Mouse (Mus musculus) kidney, embryonic 15.5 days (tissue): Measurements from ENCODE around the gene Abr. TPM values are rescaled to one million over a fixed set of nuclear protein-coding genes. Genes with fewer than 3 reads are reported as not detected.

ENCODE experiments used
- ATAC-seq: fragments of 200-750 bp; cut with Nextera tagmentation; replicated peaks from 2 replicates; pipeline ENCODE4 v1.8.0; 2017; ENCODE audit warnings: moderate TSS enrichment; ENCODE audit not compliant: low FRiP score
- H3K27ac ChIP-seq: fragments of 300-500 bp; sonication (generic); 2 replicates; pipeline ENCODE4 v1.5.1; 2015; ENCODE audit warnings: mild to moderate bottlenecking, inconsistent platforms
- H3K27me3 ChIP-seq: fragments of 300-500 bp; sonication (generic); 2 replicates; pipeline ENCODE4 v1.6.1; 2015; ENCODE audit warnings: inconsistent platforms
- H3K36me3 ChIP-seq: fragments of 300-500 bp; sonication (generic); 2 replicates; pipeline ENCODE4 v1.6.1; 2015; ENCODE audit warnings: inconsistent platforms
- H3K4me1 ChIP-seq: fragments of 300-500 bp; sonication (generic); 2 replicates; pipeline ENCODE4 v1.6.1; 2015; ENCODE audit warnings: inconsistent platforms
- H3K4me2 ChIP-seq: fragments of 300-500 bp; sonication (generic); 2 replicates; pipeline ENCODE4 v1.6.1; 2015; ENCODE audit warnings: moderate library complexity, mild to moderate bottlenecking, inconsistent platforms
- H3K4me3 ChIP-seq: fragments of 300-500 bp; sonication (generic); replicated peaks from 2 replicates; pipeline ENCODE4 v1.5.1; 2015; ENCODE audit warnings: mild to moderate bottlenecking, inconsistent platforms
- H3K9ac ChIP-seq: fragments of 300-500 bp; sonication (generic); 2 replicates; pipeline ENCODE4 v1.6.1; 2015; ENCODE audit warnings: mild to moderate bottlenecking, inconsistent platforms
- H3K9me3 ChIP-seq: fragments of 300-500 bp; sonication (generic); replicated peaks from 2 replicates; pipeline ENCODE4 v1.6.1; 2016; ENCODE audit warnings: inconsistent platforms
- WGBS: fragments of 180-500 bp; shearing (Covaris S2); methylation state at CpG from one replicate; pipeline ENCODE4 v1.1.7; 2015; ENCODE audit warnings: mixed read lengths; 5-methylcytosine and 5-hydroxymethylcytosine counted together
- polyA plus RNA-seq: library from polyadenylated mRNA; unstranded; fragments of >200 nt; fragmentation: Nextera tagmentation; extraction: Ambion mirVana; gene quantifications from 2 replicates; pipeline ENCODE4 v1.2.1, GENCODE M21; 2015

The Abr gene
- polyA plus RNA-seq, 1 experiment from 2014 or later: 48.3 TPM

GRCm38 (mm10) chr11:76618134-76618533 lies 4.0 kb downstream of the Abr start:
- H3K4me1 ChIP-seq: peaks cover 64% of the 10 kb centered on the region
- 86% methylated on average over 6 of the region's 6 CpGs for WGBS

DNA sequence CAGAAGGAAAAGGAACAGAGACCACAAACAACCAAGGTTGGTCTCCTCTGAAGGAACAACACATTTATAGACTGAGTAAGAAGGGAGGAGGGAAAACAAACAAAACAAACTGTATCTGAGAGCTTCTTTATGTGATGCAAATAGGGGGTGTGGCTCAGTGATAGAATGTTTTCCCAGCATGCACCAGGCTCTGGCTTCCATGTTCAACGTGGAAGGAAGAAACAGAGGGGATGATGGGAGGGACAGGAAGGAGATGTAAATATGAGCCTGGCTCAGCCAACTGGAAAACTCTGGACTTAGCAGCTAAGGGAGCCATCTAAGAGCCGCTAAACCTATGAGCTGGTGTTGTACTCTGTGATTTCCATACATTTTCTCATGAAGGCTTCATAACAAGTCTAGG lies 7.9 kb downstream of the Abr start:
- H3K4me1 ChIP-seq: peaks cover 36% of the 10 kb centered on the region
- WGBS: 46% methylated on average over 2 of the region's 2 CpGs
- H3K9ac ChIP-seq: no peak overlapping the region
- H3K36me3 ChIP-seq: 0 out of 2 replicates have a peak, but pooled peaks cover 5% of the 10 kb centered on the region
- no peak overlapping the region for H3K27ac ChIP-seq
- no peaks in the 10 kb centered on the region for H3K9me3 ChIP-seq
- H3K27me3 ChIP-seq: no peaks in the 10 kb centered on the region
- no peak overlapping the region for H3K4me2 ChIP-seq
- no peak overlapping the region for H3K4me3 ChIP-seq
- ATAC-seq: no peak

More at GRCm38 (mm10) chr11:76618134-76618533, 4.0 kb downstream of the Abr start:
- Histone ChIP-seq H3K4me3 (no peak overlapping the region), H3K9me3 (no peaks in the 10 kb centered on the region), H3K9ac (no peak overlapping the region), H3K27ac (no peak overlapping the region), H3K36me3 (no peaks in the 10 kb centered on the region), H3K27me3 (peaks cover 26% of the 10 kb centered on the region), H3K4me2 (no peak overlapping the region)
- ATAC-seq: no peak

- ATAC-seq: peak; percentile 33; the same call in 1 of the 2 replicates
- H3K36me3 ChIP-seq: 0 out of 2 replicates have a peak, but pooled peaks cover 5% of the 10 kb centered on the region
- peaks cover 34% of the 10 kb centered on the region for H3K4me1 ChIP-seq
- H3K27ac ChIP-seq: peak overlapping the region; percentile 30; the same call in 1 of the 2 replicates
- no peaks in the 10 kb centered on the region for H3K9me3 ChIP-seq
- 3% methylated on average over 19 of the region's 19 CpGs for WGBS
- H3K4me3 ChIP-seq: peak overlapping the region; percentile 43
- peak overlapping the region; percentile 35; the same call in 1 of the 2 replicates for H3K9ac ChIP-seq
- H3K4me2 ChIP-seq: peak overlapping the region; percentile 69
- no peaks in the 10 kb centered on the region for H3K27me3 ChIP-seq
Measured at GRCm38 (mm10) chr11:76612638-76613104, 9.4 kb downstream of the Abr start.

DNA sequence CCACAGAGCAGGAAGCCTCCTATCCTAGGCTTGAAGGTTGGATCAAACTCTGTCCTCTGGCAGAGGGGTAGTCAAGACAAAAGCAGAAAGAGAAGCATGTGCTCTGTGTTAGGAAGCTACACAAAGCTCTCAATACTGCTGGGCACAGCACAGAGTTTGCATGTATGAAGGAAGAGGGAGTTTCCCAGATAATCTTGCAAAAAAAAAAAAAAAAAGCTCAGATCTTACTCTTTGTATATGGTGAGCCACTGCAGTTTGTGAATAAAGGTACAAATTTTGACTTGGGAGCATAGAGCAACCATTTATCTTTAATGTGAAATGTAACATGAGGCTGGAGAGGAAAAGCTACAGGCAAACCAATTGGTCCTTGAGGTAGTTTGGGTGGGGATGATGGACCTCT lies 11.2 kb downstream of the Abr start:
- 0 out of 2 replicates have a peak, but pooled peaks cover 5% of the 10 kb centered on the region for H3K36me3 ChIP-seq
- peaks cover 44% of the 10 kb centered on the region for H3K4me1 ChIP-seq
- no peak for ATAC-seq
- H3K27ac ChIP-seq: no peak overlapping the region
- H3K27me3 ChIP-seq: no peaks in the 10 kb centered on the region
- H3K4me2 ChIP-seq: no peak overlapping the region
- H3K9me3 ChIP-seq: no peaks in the 10 kb centered on the region
- no peak overlapping the region for H3K4me3 ChIP-seq
- H3K9ac ChIP-seq: no peak overlapping the region

DNA sequence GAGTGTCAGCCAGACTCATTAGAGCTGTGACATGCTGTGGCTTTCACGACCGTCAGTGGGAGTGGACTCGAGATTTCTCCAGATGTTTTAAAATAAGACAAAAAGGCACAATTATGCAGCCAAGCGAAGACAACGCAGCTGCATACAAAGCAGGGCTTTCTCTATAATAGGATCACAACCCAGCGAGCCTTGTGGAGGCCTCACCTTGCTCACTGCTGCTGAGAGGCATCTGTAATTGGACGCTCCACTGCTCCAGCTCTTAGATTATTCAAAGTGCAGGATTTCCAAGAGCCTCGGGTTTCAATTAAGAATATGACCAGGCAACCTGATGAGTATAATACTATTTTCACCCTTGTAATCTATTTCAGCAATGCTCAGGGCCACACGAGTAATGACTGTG lies 15.6 kb downstream of the Abr start:
- WGBS: 30% methylated on average over 9 of the region's 9 CpGs
- Histone ChIP-seq H3K27me3 (no peaks in the 10 kb centered on the region), H3K9ac (no peak overlapping the region), H3K9me3 (no peaks in the 10 kb centered on the region), H3K4me2 (peak overlapping the region; percentile 17; the same call in 1 of the 2 replicates), H3K4me3 (no peak overlapping the region), H3K27ac (peak overlapping the region; percentile 71), H3K36me3 (peaks cover 11% of the 10 kb centered on the region), H3K4me1 (peaks cover 23% of the 10 kb centered on the region)
- peak; percentile 75 for ATAC-seq

GRCm38 (mm10) chr11:76599219-76599618 lies 22.9 kb downstream of the Abr start:
- Histone ChIP-seq H3K9me3 (no peaks in the 10 kb centered on the region), H3K4me3 (no peak overlapping the region), H3K27ac (no peak overlapping the region), H3K27me3 (no peaks in the 10 kb centered on the region), H3K4me1 (peaks cover 24% of the 10 kb centered on the region), H3K36me3 (peaks cover 6% of the 10 kb centered on the region), H3K9ac (no peak overlapping the region), H3K4me2 (no peak overlapping the region)
- 16% methylated on average over 2 of the region's 2 CpGs for WGBS
- ATAC-seq: no peak

GRCm38 (mm10) chr11:76598757-76599156 lies 23.4 kb downstream of the Abr start:
- peaks cover 28% of the 10 kb centered on the region for H3K4me1 ChIP-seq
- no peak overlapping the region for H3K27ac ChIP-seq
- peaks cover 6% of the 10 kb centered on the region for H3K36me3 ChIP-seq
- ATAC-seq: no peak
- no peak overlapping the region for H3K4me2 ChIP-seq
- H3K4me3 ChIP-seq: no peak overlapping the region
- H3K27me3 ChIP-seq: no peaks in the 10 kb centered on the region
- no peak overlapping the region for H3K9ac ChIP-seq
- no peaks in the 10 kb centered on the region for H3K9me3 ChIP-seq
- WGBS: 64% methylated on average over 5 of the region's 5 CpGs

GRCm38 (mm10) chr11:76593620-76594326 lies 28.3 kb downstream of the Abr start:
- H3K27ac ChIP-seq: peak overlapping the region; percentile 91
- peaks cover 43% of the 10 kb centered on the region for H3K4me1 ChIP-seq
- no peak overlapping the region for H3K4me3 ChIP-seq
- H3K4me2 ChIP-seq: peak overlapping the region; percentile 13
- no peaks in the 10 kb centered on the region for H3K9me3 ChIP-seq
- ATAC-seq: peak; percentile 89
- no peaks in the 10 kb centered on the region for H3K27me3 ChIP-seq
- 32% methylated on average over 4 of the region's 4 CpGs for WGBS
- H3K9ac ChIP-seq: no peak overlapping the region
- H3K36me3 ChIP-seq: no peaks in the 10 kb centered on the region

- no peaks in the 10 kb centered on the region for H3K9me3 ChIP-seq
- H3K36me3 ChIP-seq: no peaks in the 10 kb centered on the region
- H3K4me1 ChIP-seq: peaks cover 54% of the 10 kb centered on the region
- no peaks in the 10 kb centered on the region for H3K27me3 ChIP-seq
- no peak for ATAC-seq
- no peak overlapping the region for H3K4me2 ChIP-seq
- H3K27ac ChIP-seq: peak overlapping the region; percentile 60
- no peak overlapping the region for H3K9ac ChIP-seq
- 85% methylated on average over 5 of the region's 5 CpGs for WGBS
- H3K4me3 ChIP-seq: no peak overlapping the region
Measured at GRCm38 (mm10) chr11:76589746-76590145, 32.4 kb downstream of the Abr start.

DNA sequence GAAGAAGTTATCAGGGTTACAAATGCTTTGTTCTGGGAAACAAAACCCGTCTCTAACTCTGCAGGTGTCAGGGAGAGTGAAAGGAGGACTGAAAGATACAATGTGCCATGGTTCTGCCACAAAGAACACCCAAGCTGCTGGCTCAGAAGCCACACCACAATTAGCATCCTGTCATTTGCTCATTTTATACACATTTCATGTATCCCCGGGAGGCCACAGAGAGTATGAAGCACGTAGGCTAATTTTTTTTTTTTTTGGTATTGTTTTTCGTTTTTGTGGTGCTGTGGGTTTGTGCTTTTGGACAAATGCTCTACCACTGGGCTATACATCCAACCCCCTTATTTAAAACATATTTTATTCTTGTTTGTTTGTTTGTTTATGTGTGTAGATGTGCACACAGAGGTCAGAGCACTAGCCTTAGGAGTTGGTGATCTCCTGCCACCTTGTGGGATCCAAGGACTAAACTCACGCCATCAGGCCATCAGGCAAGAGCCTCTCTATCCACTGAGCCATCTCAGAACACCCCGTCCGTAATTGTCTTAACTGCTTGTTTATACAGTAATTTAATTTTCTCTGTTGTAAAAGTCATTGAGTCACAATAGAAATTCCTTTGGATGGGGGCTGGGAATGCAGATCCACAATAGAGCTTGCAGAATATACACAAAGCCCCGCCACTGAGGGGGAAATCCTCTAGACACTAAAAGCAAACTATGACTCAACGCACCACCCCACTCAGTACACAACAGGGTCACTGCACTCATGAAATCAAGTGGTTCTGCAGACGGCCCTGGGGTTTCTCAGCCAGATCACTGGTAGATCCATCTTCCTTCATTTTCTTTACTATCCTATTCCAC lies 33.3 kb downstream of the Abr start:
- H3K4me2 ChIP-seq: no peak overlapping the region
- peaks cover 45% of the 10 kb centered on the region for H3K4me1 ChIP-seq
- H3K9me3 ChIP-seq: no peaks in the 10 kb centered on the region
- no peaks in the 10 kb centered on the region for H3K27me3 ChIP-seq
- no peak for ATAC-seq
- 60% methylated on average over 10 of the region's 10 CpGs for WGBS
- H3K36me3 ChIP-seq: no peaks in the 10 kb centered on the region
- H3K27ac ChIP-seq: peak overlapping the region; percentile 91
- H3K9ac ChIP-seq: no peak overlapping the region
- H3K4me3 ChIP-seq: no peak overlapping the region

DNA sequence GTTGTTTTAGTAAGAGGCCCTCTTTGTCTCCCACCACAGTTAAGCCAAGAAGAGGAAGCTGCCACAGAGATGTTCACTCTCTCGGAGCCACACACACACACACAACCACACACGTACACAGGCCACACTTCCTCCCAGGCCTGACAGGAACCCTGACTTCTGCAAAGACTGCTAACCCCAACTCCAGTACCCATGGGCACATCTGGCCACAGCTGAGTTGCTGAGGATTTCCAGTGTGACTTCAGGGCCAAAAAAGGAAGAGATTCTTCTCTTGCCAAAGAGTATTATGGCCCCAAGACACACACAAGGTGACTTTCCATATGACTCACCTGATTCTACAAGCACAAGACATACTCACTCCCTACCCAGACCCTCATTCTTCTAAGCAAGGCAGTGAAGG lies 34.1 kb downstream of the Abr start:
- Histone ChIP-seq H3K36me3 (no peaks in the 10 kb centered on the region), H3K9ac (no peak overlapping the region), H3K27ac (peak overlapping the region; percentile 91), H3K27me3 (no peaks in the 10 kb centered on the region), H3K4me2 (no peak overlapping the region), H3K9me3 (no peaks in the 10 kb centered on the region), H3K4me3 (no peak overlapping the region), H3K4me1 (peaks cover 37% of the 10 kb centered on the region)
- 66% methylated on average over 2 of the region's 2 CpGs for WGBS
- no peak for ATAC-seq

DNA sequence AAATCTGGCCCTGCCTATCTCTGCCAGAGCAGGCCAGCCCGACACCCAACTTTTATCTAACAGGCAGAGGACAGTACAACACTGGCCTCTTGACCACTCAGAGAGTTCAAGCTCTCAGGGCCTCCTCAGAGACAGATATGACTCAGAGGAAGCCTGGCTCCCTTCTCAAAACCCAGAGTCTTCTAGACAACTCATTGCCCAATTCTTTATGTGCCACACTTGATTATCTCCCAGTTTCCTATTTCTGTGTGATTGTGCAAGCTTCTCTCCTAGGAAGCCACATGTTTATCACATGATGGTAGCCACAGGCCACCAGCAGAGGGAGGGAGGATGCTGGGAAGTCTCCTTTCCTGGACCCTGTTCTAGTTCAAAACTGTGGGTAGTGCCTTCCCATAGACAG lies 34.8 kb downstream of the Abr start:
- Histone ChIP-seq H3K9ac (no peak overlapping the region), H3K4me3 (no peak overlapping the region), H3K4me1 (peaks cover 32% of the 10 kb centered on the region), H3K4me2 (no peak overlapping the region), H3K36me3 (no peaks in the 10 kb centered on the region), H3K27me3 (no peaks in the 10 kb centered on the region), H3K9me3 (no peaks in the 10 kb centered on the region), H3K27ac (peak overlapping the region; percentile 91)
- no peak for ATAC-seq
- WGBS: 85% methylated on average over 1 of the region's 1 CpGs
